Mouse (Mus musculus): ENCODE measurements around the gene Asic2.

DNA sequence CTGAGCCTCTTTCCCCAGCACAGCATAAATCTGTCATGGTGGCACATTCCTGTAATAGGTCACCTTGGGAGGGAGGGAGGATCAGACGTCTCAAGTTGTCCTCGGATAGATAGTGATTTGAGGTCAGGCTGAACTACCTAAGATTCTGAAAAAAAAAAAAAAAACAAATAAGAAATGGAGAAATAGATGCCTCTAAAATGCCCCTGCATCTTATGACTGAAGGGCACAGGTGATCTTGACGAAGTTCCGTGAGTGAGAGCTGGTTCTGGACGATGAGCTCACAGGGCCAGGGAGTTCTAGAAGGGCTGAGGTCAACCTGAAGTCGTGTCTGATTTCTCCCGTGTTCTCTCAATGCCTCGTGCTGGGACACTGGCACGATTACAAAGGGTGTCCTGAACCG lies 1110.2 kb downstream of the Asic2 start, which contains the start of gene Spaca3:
- TF ChIP-seq CTCF (IDR thresholded peaks at IDR 0.05; ENCODE audit: borderline replicate concordance, control insufficient read depth, extremely low read depth, insufficient read depth, low read length, poor library complexity) (no peak), POLR2A (IDR thresholded peaks at IDR 0.05; ENCODE audit: control insufficient read depth, extremely low read depth, insufficient read depth, low read length, poor library complexity) (no peak)
